Mouse (Mus musculus): ENCODE results near the gene Il3ra. TPM values are rescaled to one million over a fixed set of nuclear protein-coding genes. Genes with fewer than 3 reads are reported as not detected.

The Il3ra gene
- polyA plus RNA-seq, 1 experiment from 2014 or later = 2.9 TPM

- ATAC-seq (ENCODE audit: insufficient number of reproducible peaks, insufficient read depth, low FRiP score, low read depth) = no peak
- Histone ChIP-seq H3K27me3 (ENCODE audit: control insufficient read depth, insufficient read depth, low read length) (no peaks in the 10 kb centered on the region), H3K9me3 (ENCODE audit: control insufficient read depth, low read length) (peaks cover 77% of the 10 kb centered on the region), H3K4me1 (ENCODE audit: control insufficient read depth in 2 of 2, insufficient read depth in 2 of 2, low read length in 2 of 2) (no peaks in the 10 kb centered on the region), H3K4me3 (ENCODE audit: control insufficient read depth in 1 of 2, insufficient read depth in 1 of 2, low read depth in 1 of 2, low read length in 2 of 2) (no peak overlapping the region), H3K9ac (ENCODE audit: low read length) (no peak overlapping the region), H3K27ac (replicated peaks in 1 of 2; ENCODE audit: control insufficient read depth in 1 of 2, insufficient read depth in 1 of 2, low read depth in 2 of 2, low read length in 2 of 2) (no peak overlapping the region), H3K36me3 (ENCODE audit: control insufficient read depth, insufficient read depth, low read length) (no peaks in the 10 kb centered on the region; the same call in 1 of the 2 replicates), H3K4me2 (ENCODE audit: low read length) (no peak overlapping the region)
- 81% methylated on average over 6 of the region's 6 CpGs for WGBS
These were observed 6.5 kb downstream of the Il3ra start for GRCm38 (mm10) chr14:14352606-14353005.

GRCm38 (mm10) chr14:14353081-14353732, 7.1 kb downstream of the Il3ra start:
- Histone ChIP-seq H3K9ac (ENCODE audit: low read length) (no peak overlapping the region), H3K4me3 (ENCODE audit: control insufficient read depth in 1 of 2, insufficient read depth in 1 of 2, low read depth in 1 of 2, low read length in 2 of 2) (no peak overlapping the region), H3K27ac (replicated peaks in 1 of 2; ENCODE audit: control insufficient read depth in 1 of 2, insufficient read depth in 1 of 2, low read depth in 2 of 2, low read length in 2 of 2) (no peak overlapping the region), H3K9me3 (ENCODE audit: control insufficient read depth, low read length) (peaks cover 71% of the 10 kb centered on the region), H3K36me3 (ENCODE audit: control insufficient read depth, insufficient read depth, low read length) (no peaks in the 10 kb centered on the region; the same call in 1 of the 2 replicates), H3K27me3 (ENCODE audit: control insufficient read depth, insufficient read depth, low read length) (no peaks in the 10 kb centered on the region), H3K4me2 (ENCODE audit: low read length) (no peak overlapping the region), H3K4me1 (ENCODE audit: control insufficient read depth in 2 of 2, insufficient read depth in 2 of 2, low read length in 2 of 2) (no peaks in the 10 kb centered on the region)
- ATAC-seq (ENCODE audit: insufficient number of reproducible peaks, insufficient read depth, low FRiP score, low read depth) = no peak
- WGBS = 90% methylated on average over 7 of the region's 7 CpGs

- ATAC-seq (ENCODE audit: insufficient number of reproducible peaks, insufficient read depth, low FRiP score, low read depth) = no peak
- H3K4me2 ChIP-seq (ENCODE audit: low read length) = no peak overlapping the region
- no peak overlapping the region for H3K27ac ChIP-seq (replicated peaks in 1 of 2; ENCODE audit: control insufficient read depth in 1 of 2, insufficient read depth in 1 of 2, low read depth in 2 of 2, low read length in 2 of 2)
- 91% methylated on average over 8 of the region's 8 CpGs for WGBS
- no peak overlapping the region for H3K9ac ChIP-seq (ENCODE audit: low read length)
- H3K36me3 ChIP-seq (ENCODE audit: control insufficient read depth, insufficient read depth, low read length) = no peaks in the 10 kb centered on the region; the same call in 1 of the 2 replicates
- peaks cover 65% of the 10 kb centered on the region for H3K9me3 ChIP-seq (ENCODE audit: control insufficient read depth, low read length)
- H3K27me3 ChIP-seq (ENCODE audit: control insufficient read depth, insufficient read depth, low read length) = no peaks in the 10 kb centered on the region
- H3K4me1 ChIP-seq (ENCODE audit: control insufficient read depth in 2 of 2, insufficient read depth in 2 of 2, low read length in 2 of 2) = no peaks in the 10 kb centered on the region
- H3K4me3 ChIP-seq (ENCODE audit: control insufficient read depth in 1 of 2, insufficient read depth in 1 of 2, low read depth in 1 of 2, low read length in 2 of 2) = no peak overlapping the region
These were observed 7.8 kb downstream of the Il3ra start for GRCm38 (mm10) chr14:14353740-14354510.

- Histone ChIP-seq H3K4me1 (ENCODE audit: control insufficient read depth in 2 of 2, insufficient read depth in 2 of 2, low read length in 2 of 2) (no peaks in the 10 kb centered on the region), H3K4me2 (ENCODE audit: low read length) (no peak overlapping the region), H3K36me3 (ENCODE audit: control insufficient read depth, insufficient read depth, low read length) (no peaks in the 10 kb centered on the region; the same call in 1 of the 2 replicates), H3K27me3 (ENCODE audit: control insufficient read depth, insufficient read depth, low read length) (no peaks in the 10 kb centered on the region), H3K4me3 (ENCODE audit: control insufficient read depth in 1 of 2, insufficient read depth in 1 of 2, low read depth in 1 of 2, low read length in 2 of 2) (no peak overlapping the region), H3K9me3 (ENCODE audit: control insufficient read depth, low read length) (peaks cover 57% of the 10 kb centered on the region), H3K9ac (ENCODE audit: low read length) (no peak overlapping the region), H3K27ac (replicated peaks in 1 of 2; ENCODE audit: control insufficient read depth in 1 of 2, insufficient read depth in 1 of 2, low read depth in 2 of 2, low read length in 2 of 2) (no peak overlapping the region)
- peak; percentile 7; the same call in 1 of the 2 replicates for ATAC-seq (ENCODE audit: insufficient number of reproducible peaks, insufficient read depth, low FRiP score, low read depth)
- 92% methylated on average over 13 of the region's 13 CpGs for WGBS
These were observed 8.7 kb downstream of the Il3ra start for GRCm38 (mm10) chr14:14354511-14355359.

- Histone ChIP-seq H3K36me3 (ENCODE audit: control insufficient read depth, insufficient read depth, low read length) (no peaks in the 10 kb centered on the region; the same call in 1 of the 2 replicates), H3K27me3 (ENCODE audit: control insufficient read depth, insufficient read depth, low read length) (no peaks in the 10 kb centered on the region), H3K4me3 (ENCODE audit: control insufficient read depth in 1 of 2, insufficient read depth in 1 of 2, low read depth in 1 of 2, low read length in 2 of 2) (no peak overlapping the region), H3K27ac (replicated peaks in 1 of 2; ENCODE audit: control insufficient read depth in 1 of 2, insufficient read depth in 1 of 2, low read depth in 2 of 2, low read length in 2 of 2) (no peak overlapping the region), H3K4me1 (ENCODE audit: control insufficient read depth in 2 of 2, insufficient read depth in 2 of 2, low read length in 2 of 2) (no peaks in the 10 kb centered on the region), H3K9me3 (ENCODE audit: control insufficient read depth, low read length) (peaks cover 51% of the 10 kb centered on the region), H3K9ac (ENCODE audit: low read length) (no peak overlapping the region), H3K4me2 (ENCODE audit: low read length) (no peak overlapping the region)
- peak; percentile 36; the same call in 1 of the 2 replicates for ATAC-seq (ENCODE audit: insufficient number of reproducible peaks, insufficient read depth, low FRiP score, low read depth)
- WGBS = 93% methylated on average over 8 of the region's 8 CpGs
These were observed 9.2 kb downstream of the Il3ra start for GRCm38 (mm10) chr14:14355360-14355646.

- no peak for ATAC-seq (ENCODE audit: insufficient number of reproducible peaks, insufficient read depth, low FRiP score, low read depth)
- Histone ChIP-seq H3K9ac (ENCODE audit: low read length) (no peak overlapping the region), H3K4me3 (ENCODE audit: control insufficient read depth in 1 of 2, insufficient read depth in 1 of 2, low read depth in 1 of 2, low read length in 2 of 2) (no peak overlapping the region), H3K36me3 (ENCODE audit: control insufficient read depth, insufficient read depth, low read length) (no peaks in the 10 kb centered on the region), H3K4me1 (ENCODE audit: control insufficient read depth in 2 of 2, insufficient read depth in 2 of 2, low read length in 2 of 2) (no peaks in the 10 kb centered on the region), H3K9me3 (ENCODE audit: control insufficient read depth, low read length) (no peaks in the 10 kb centered on the region), H3K27me3 (ENCODE audit: control insufficient read depth, insufficient read depth, low read length) (no peaks in the 10 kb centered on the region), H3K4me2 (ENCODE audit: low read length) (no peak overlapping the region), H3K27ac (replicated peaks in 1 of 2; ENCODE audit: control insufficient read depth in 1 of 2, insufficient read depth in 1 of 2, low read depth in 2 of 2, low read length in 2 of 2) (no peak overlapping the region)
- 78% methylated on average over 1 of the region's 1 CpGs for WGBS
These were observed 49.5 kb downstream of the Il3ra start for GRCm38 (mm10) chr14:14395535-14395934.

- ATAC-seq (ENCODE audit: insufficient number of reproducible peaks, insufficient read depth, low FRiP score, low read depth) = no peak
- WGBS = 78% methylated on average over 2 of the region's 2 CpGs
These were observed 54.9 kb downstream of the Il3ra start, which contains the start of gene Olfr721-ps1 for GRCm38 (mm10) chr14:14400998-14401397. Gene Olfr721-ps1, plus strand, starts transcription at chr14:14401298.

More at GRCm38 (mm10) chr14:14400998-14401397, 54.9 kb downstream of the Il3ra start, which contains the start of gene Olfr721-ps1:
- H3K36me3 ChIP-seq (ENCODE audit: control insufficient read depth, insufficient read depth, low read length) = no peaks in the 10 kb centered on the region
- H3K4me1 ChIP-seq (ENCODE audit: control insufficient read depth in 2 of 2, insufficient read depth in 2 of 2, low read length in 2 of 2) = no peaks in the 10 kb centered on the region
- H3K4me2 ChIP-seq (ENCODE audit: low read length) = no peak within 1 kb of the TSS
- H3K4me3 ChIP-seq (ENCODE audit: control insufficient read depth in 1 of 2, insufficient read depth in 1 of 2, low read depth in 1 of 2, low read length in 2 of 2) = no peak within 1 kb of the TSS
- no peaks in the 10 kb centered on the region for H3K9me3 ChIP-seq (ENCODE audit: control insufficient read depth, low read length)
- H3K27me3 ChIP-seq (ENCODE audit: control insufficient read depth, insufficient read depth, low read length) = no peaks in the 10 kb centered on the region
- H3K27ac ChIP-seq (replicated peaks in 1 of 2; ENCODE audit: control insufficient read depth in 1 of 2, insufficient read depth in 1 of 2, low read depth in 2 of 2, low read length in 2 of 2) = no peak within 1 kb of the TSS
- H3K9ac ChIP-seq (ENCODE audit: low read length) = no peak within 1 kb of the TSS
